Mouse (Mus musculus) liver, embryonic 11.5 days (tissue): ENCODE results near the gene Fam114a1. TPM values are rescaled to one million over a fixed set of nuclear protein-coding genes. Genes with fewer than 3 reads are reported as not detected.

Experiments used
- ATAC-seq: fragments of 200-750 bp; cut with Nextera tagmentation; replicated peaks from 2 replicates; pipeline ENCODE4 v1.8.0; 2017; ENCODE audit warnings: moderate number of reproducible peaks, mild to moderate bottlenecking, moderate TSS enrichment, moderate library complexity; ENCODE audit not compliant: low FRiP score
- DNase-seq: peaks from one replicate; pipeline ENCODE4 v3.0.0-alpha.2; 2017; ENCODE audit warnings: low spot score
- H3K27ac ChIP-seq: fragments of 300-500 bp; sonication (generic); 2 replicates; pipeline ENCODE4 v1.5.1; 2014; ENCODE audit warnings: mild to moderate bottlenecking, low read depth, low read length, control low read depth
- H3K27me3 ChIP-seq: fragments of 300-500 bp; sonication (generic); replicated peaks from 2 replicates; pipeline ENCODE4 v1.6.1; 2014; ENCODE audit warnings: low read length, mixed read lengths; ENCODE audit not compliant: control insufficient read depth, insufficient read depth
- H3K36me3 ChIP-seq: fragments of 300-500 bp; sonication (generic); 2 replicates; pipeline ENCODE4 v1.6.1; 2014; ENCODE audit warnings: mild to moderate bottlenecking, low read length, moderate library complexity, mixed read lengths; ENCODE audit not compliant: control insufficient read depth, insufficient read depth
- H3K4me1 ChIP-seq: fragments of 300-500 bp; sonication (generic); replicated peaks from 2 replicates; pipeline ENCODE4 v1.6.1; 2014; ENCODE audit warnings: low read length, mixed read lengths; ENCODE audit not compliant: control insufficient read depth, insufficient read depth
- H3K4me2 ChIP-seq: fragments of 300-500 bp; sonication (generic); 2 replicates; pipeline ENCODE4 v1.6.1; 2014; ENCODE audit warnings: mild to moderate bottlenecking, control low read depth, moderate library complexity
- H3K4me3 ChIP-seq: fragments of 300-500 bp; sonication (generic); 2 replicates; pipeline ENCODE4 v1.5.1; 2014; ENCODE audit warnings: low read depth, low read length, control low read depth
- H3K9ac ChIP-seq: fragments of 300-500 bp; sonication (generic); 2 replicates; pipeline ENCODE4 v1.6.1; 2014; ENCODE audit warnings: low read depth, low read length, control low read depth
- H3K9me3 ChIP-seq: fragments of 300-500 bp; sonication (generic); 2 replicates; pipeline ENCODE4 v1.6.1; 2016; ENCODE audit warnings: low read length, inconsistent platforms, mixed read lengths; ENCODE audit not compliant: control insufficient read depth
- WGBS: fragments of 180-500 bp; shearing (Covaris S2); extraction: QIAGEN DNeasy Blood & Tissue Kit; methylation state at CpG from one replicate; pipeline ENCODE4 v1.1.7; 2014; 5-methylcytosine and 5-hydroxymethylcytosine counted together
- polyA plus RNA-seq: library from polyadenylated mRNA; unstranded; fragments of >200 nt; fragmentation: Nextera tagmentation; extraction: Ambion mirVana; gene quantifications from 2 replicates; pipeline ENCODE4 v1.2.1, GENCODE M21; 2014

Gene Fam114a1
- polyA plus RNA-seq, 1 experiment from 2014 or later, result 21.1 TPM

DNA sequence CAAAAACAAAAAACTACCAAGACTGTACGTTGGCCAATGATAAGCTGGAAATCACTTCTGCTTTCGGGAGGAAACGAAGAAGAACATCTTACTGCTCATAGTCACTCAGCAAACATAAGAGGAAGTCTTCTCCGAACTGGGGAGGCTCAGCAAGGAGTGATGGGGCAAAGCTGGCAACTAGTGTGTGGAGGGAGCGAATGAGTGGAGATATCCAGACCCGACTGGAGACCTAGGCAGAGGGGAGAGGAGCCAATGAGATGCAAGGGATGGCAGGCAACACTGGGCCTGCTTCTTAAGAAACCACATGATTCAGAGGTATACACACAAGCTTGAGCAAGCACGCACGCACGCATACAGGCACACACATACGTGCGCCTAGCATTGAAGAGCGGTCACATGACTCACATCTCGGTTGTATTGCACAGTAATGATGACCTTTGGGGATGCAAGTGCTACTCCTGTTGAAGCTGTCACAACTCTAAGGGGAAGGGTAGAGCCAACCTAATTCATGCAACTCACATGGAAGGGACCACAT is 8.9 kb upstream of the Fam114a1 start:
- Histone ChIP-seq H3K27me3 (no peaks in the 10 kb centered on the region), H3K4me3 (no peak overlapping the region), H3K36me3 (no peaks in the 10 kb centered on the region), H3K9ac (no peak overlapping the region), H3K4me1 (no peaks in the 10 kb centered on the region), H3K4me2 (no peak overlapping the region), H3K9me3 (no peaks in the 10 kb centered on the region), H3K27ac (no peak overlapping the region)
- ATAC-seq, result no peak
- no peak for DNase-seq
- 68% methylated on average over 13 of the region's 13 CpGs for WGBS

DNA sequence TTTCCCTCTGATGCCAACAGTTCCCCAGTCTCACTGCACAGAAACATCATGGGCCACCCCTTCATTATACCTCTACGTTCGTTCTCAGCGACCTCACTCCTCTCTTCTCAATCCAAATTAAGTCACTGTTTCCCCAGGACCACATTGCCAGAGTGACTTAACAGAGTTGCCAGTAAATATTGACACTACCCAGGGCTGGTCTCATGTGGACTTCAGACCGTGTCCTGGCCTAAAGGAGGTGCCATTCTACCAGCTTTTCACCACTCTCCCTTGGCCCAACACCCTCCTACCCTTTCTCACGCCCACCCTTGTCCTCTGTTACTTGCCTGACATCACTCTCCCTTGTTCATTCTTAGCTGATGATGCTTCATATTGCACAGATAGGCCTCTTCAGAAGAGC is 6.6 kb upstream of the Fam114a1 start:
- no peak overlapping the region for H3K27ac ChIP-seq
- H3K27me3 ChIP-seq, result no peaks in the 10 kb centered on the region
- H3K4me1 ChIP-seq, result no peaks in the 10 kb centered on the region
- 66% methylated on average over 5 of the region's 5 CpGs for WGBS
- H3K4me2 ChIP-seq, result no peak overlapping the region
- H3K9me3 ChIP-seq, result no peaks in the 10 kb centered on the region
- DNase-seq, result no peak
- H3K9ac ChIP-seq, result no peak overlapping the region
- no peaks in the 10 kb centered on the region for H3K36me3 ChIP-seq
- no peak for ATAC-seq
- H3K4me3 ChIP-seq, result no peak overlapping the region

DNA sequence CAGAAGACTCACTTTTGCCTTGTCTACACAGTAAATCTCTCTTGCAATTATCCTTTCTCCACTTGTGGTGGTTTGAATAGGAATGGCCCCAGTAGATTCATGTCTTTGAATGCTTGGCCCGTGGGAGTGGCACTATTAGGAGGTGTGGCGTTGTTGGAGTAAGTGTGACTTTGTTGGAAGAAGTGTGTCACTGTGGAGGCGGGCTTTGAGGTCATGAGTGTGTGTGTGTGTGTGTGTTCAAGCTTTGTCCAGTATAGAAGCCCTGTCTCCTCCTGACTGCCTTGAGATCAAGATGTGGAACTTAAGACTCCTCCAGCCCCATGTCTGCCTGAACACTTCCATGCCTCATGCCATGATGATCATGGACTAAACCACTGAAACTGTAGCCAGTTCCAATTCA is 6.1 kb upstream of the Fam114a1 start:
- H3K36me3 ChIP-seq, result no peaks in the 10 kb centered on the region
- no peaks in the 10 kb centered on the region for H3K4me1 ChIP-seq
- no peaks in the 10 kb centered on the region for H3K9me3 ChIP-seq
- H3K9ac ChIP-seq, result no peak overlapping the region
- H3K4me3 ChIP-seq, result no peak overlapping the region
- no peak overlapping the region for H3K27ac ChIP-seq
- DNase-seq (no peak), ATAC-seq (no peak)
- no peak overlapping the region for H3K4me2 ChIP-seq
- 82% methylated on average over 3 of the region's 3 CpGs for WGBS
- H3K27me3 ChIP-seq, result no peaks in the 10 kb centered on the region

DNA sequence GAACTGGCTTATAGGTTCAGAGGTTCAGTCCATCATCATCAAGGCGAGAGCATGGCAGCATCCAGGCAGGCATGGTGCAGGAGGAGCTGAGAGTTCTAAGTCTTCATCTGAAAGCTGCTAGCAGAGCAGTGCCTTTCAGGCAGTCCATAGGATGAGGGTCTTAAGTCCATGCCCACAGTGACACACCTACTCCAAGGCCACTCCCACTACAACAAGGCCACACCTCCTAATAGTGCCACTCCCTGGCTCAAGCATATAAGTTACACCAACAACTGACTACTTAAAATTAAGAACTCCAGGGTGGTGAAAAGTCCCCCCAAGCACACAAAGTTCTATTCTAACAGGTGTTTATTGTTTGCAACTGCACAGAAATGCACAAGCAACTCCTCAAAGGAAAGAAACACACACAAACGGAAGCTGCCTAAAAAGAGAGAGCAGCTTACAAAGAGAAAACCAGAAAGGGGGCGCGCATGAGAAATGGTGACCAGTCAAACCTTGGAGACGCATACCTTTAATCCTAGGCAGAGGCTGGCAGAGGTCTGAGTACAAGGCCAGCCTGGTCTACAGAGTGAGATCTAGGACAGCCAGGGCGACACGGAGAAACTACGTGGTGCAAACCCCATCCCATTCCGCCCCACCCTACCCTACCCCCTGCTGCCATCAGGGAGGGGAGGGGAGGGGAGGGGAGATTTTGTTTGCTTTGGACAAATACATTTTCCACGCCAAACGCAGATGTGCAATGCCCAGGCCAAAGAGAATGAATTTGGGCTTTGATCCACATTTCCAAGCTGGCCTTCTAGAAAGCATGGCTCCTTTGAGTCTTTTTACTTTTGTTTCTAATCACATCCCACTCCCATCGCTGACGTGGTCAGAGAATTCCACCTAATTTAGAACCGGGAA is 660 bp upstream of the Fam114a1 start:
- Histone ChIP-seq H3K4me3 (peak overlapping the region; percentile 62), H3K27me3 (0 out of 2 replicates have a peak, but pooled peaks cover 3% of the 10 kb centered on the region), H3K27ac (no peak overlapping the region), H3K36me3 (no peaks in the 10 kb centered on the region), H3K9me3 (no peaks in the 10 kb centered on the region), H3K4me2 (peak overlapping the region; percentile 80), H3K4me1 (no peaks in the 10 kb centered on the region), H3K9ac (peak overlapping the region; percentile 65)
- 6% methylated on average over 14 of the region's 14 CpGs for WGBS
- ATAC-seq, result peak; percentile 63
- DNase-seq, result no peak

DNA sequence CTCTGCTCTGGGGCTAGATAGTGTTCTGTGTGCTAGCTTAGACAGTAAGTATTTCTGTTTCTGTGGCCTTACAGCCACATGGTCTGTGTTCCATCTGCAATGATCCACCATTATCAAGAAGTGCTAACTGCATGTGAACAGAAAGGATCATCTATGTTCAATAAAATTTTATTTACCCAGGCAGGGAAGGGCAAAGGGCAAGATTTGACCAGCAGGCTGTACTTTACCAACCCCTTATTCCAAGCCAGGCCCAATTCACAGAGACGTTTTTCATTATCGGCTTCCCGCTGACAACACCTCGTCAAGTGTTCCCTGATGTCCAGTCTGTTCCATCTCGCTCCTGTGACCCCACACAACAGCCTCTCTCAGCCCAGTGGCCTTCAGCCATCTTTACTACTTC is 5.2 kb downstream of the Fam114a1 start:
- no peak overlapping the region for H3K4me3 ChIP-seq
- H3K36me3 ChIP-seq, result no peaks in the 10 kb centered on the region
- H3K4me2 ChIP-seq, result no peak overlapping the region
- H3K9ac ChIP-seq, result no peak overlapping the region
- 0 out of 2 replicates have a peak, but pooled peaks cover 3% of the 10 kb centered on the region for H3K27me3 ChIP-seq
- H3K4me1 ChIP-seq, result no peaks in the 10 kb centered on the region
- no peaks in the 10 kb centered on the region for H3K9me3 ChIP-seq
- DNase-seq (no peak), ATAC-seq (no peak)
- WGBS, result 70% methylated on average over 5 of the region's 5 CpGs
- H3K27ac ChIP-seq, result no peak overlapping the region

DNA sequence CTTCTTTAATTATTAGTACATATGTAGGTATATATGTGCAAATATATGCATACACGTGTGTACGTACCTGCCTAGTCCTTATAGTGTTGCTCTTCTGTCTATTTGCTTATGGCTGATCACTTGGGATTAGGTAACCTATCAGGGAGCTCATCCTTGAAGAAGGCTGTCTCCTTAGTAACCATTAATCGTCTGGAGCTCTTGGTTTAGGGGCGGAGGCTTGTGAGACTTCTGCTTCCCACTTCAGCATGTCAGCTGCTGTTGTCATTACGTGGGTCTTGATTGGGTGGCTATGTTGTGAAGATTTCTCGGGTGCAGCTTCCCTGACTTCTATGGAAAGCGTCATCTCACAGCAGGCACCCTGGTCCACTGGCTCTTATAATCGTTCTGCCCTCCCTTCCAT is 7.3 kb downstream of the Fam114a1 start:
- no peak overlapping the region for H3K27ac ChIP-seq
- no peaks in the 10 kb centered on the region for H3K4me1 ChIP-seq
- H3K9ac ChIP-seq, result no peak overlapping the region
- H3K4me2 ChIP-seq, result no peak overlapping the region
- 78% methylated on average over 8 of the region's 8 CpGs for WGBS
- H3K9me3 ChIP-seq, result no peaks in the 10 kb centered on the region
- ATAC-seq (no peak), DNase-seq (no peak)
- H3K4me3 ChIP-seq, result no peak overlapping the region
- H3K27me3 ChIP-seq, result no peaks in the 10 kb centered on the region
- H3K36me3 ChIP-seq, result no peaks in the 10 kb centered on the region

DNA sequence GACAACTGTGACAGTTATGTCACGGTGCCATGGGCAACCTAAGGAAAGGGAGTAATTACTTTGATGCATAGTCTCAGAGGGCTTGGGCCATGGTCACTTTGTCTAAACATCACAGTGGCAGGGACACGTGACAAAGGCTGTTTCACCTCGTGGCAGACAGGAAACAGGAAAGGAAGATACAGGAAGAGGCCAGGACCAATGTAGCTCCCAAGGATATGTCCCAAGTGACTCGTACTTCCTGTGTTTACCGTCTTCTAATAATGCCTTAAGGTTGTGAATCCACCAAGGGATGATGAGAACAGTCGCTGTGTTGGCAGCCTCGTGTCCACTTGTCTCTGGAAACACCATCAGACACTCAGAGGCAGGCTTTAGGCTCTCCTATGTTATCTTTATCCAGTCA is 16.1 kb downstream of the Fam114a1 start:
- H3K27me3 ChIP-seq, result no peaks in the 10 kb centered on the region; the same call in 1 of the 2 replicates
- H3K36me3 ChIP-seq, result peaks cover 3% of the 10 kb centered on the region; the same call in 1 of the 2 replicates
- DNase-seq (no peak), ATAC-seq (no peak)
- no peak overlapping the region for H3K9ac ChIP-seq
- no peak overlapping the region for H3K4me3 ChIP-seq
- no peaks in the 10 kb centered on the region for H3K9me3 ChIP-seq
- no peak overlapping the region for H3K27ac ChIP-seq
- no peak overlapping the region for H3K4me2 ChIP-seq
- no peaks in the 10 kb centered on the region for H3K4me1 ChIP-seq
- WGBS, result 54% methylated on average over 7 of the region's 7 CpGs

DNA sequence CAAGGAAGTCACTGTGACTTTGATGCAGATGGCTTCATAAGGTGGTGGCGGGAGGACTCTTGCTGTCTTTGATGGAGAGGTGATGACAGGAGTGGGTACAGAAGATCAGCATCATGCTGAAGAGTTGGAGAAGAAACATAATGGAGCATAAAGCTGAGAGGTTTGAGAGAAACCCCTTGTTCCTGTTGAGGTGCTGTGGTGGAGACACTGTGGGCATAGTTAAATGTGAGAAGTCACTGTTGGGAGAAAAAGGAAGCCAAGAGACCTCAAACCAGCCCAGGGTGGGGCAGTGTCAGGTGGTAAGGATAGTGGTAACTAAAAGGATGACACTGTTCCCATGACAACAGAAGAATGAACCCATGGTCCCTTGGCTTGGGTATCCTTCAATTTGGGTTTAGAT is 20.1 kb downstream of the Fam114a1 start:
- Histone ChIP-seq H3K27me3 (no peaks in the 10 kb centered on the region; the same call in 1 of the 2 replicates), H3K4me1 (no peaks in the 10 kb centered on the region), H3K9me3 (no peaks in the 10 kb centered on the region), H3K4me3 (no peak overlapping the region), H3K4me2 (no peak overlapping the region), H3K9ac (no peak overlapping the region), H3K27ac (no peak overlapping the region), H3K36me3 (peaks cover 3% of the 10 kb centered on the region; the same call in 1 of the 2 replicates)
- no peak for DNase-seq
- WGBS, result 88% methylated on average over 1 of the region's 1 CpGs
- ATAC-seq, result no peak

DNA sequence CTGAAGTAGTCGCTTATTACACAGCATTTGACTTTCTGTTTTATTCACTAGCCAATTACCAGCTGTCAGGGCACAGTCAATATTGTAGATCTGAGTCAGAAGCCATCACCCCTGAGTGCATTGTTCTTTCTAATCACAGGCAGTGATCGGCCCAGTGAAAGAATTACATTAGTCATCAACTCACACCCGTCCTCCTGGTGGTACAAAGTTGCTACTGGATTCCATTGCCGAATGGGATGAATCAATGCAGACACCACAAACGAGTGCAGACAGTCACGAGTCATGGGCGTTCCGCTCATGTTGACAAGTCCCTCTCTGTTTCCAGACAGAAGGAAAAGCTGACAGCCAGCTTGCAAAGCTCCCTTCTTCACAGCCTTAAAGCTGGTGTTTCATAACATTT is 22.7 kb downstream of the Fam114a1 start:
- WGBS, result 71% methylated on average over 8 of the region's 8 CpGs
- H3K4me2 ChIP-seq, result no peak overlapping the region
- H3K36me3 ChIP-seq, result peaks cover 3% of the 10 kb centered on the region; the same call in 1 of the 2 replicates
- H3K27ac ChIP-seq, result no peak overlapping the region
- ATAC-seq, result no peak
- H3K9me3 ChIP-seq, result no peaks in the 10 kb centered on the region
- H3K4me1 ChIP-seq, result no peaks in the 10 kb centered on the region
- no peaks in the 10 kb centered on the region for H3K27me3 ChIP-seq
- no peak overlapping the region for H3K4me3 ChIP-seq
- DNase-seq, result no peak
- H3K9ac ChIP-seq, result no peak overlapping the region
